Mouse (Mus musculus) intestine, postnatal 0 days (tissue): ENCODE measurements around the gene Cntnap4. TPM values are rescaled to one million over a fixed set of nuclear protein-coding genes. Genes with fewer than 3 reads are reported as not detected.
A peak's percentile ranks its signal among the peaks of the same experiment; 100 is the strongest.

ENCODE experiments used
- ATAC-seq: fragments of 200-750 bp; cut with Nextera tagmentation; 2 replicates; pipeline ENCODE4 v1.8.0; 2017; ENCODE audit warnings: mild to moderate bottlenecking, moderate TSS enrichment, moderate library complexity
- H3K27ac ChIP-seq: fragments of 300-500 bp; sonication (generic); 2 replicates; pipeline ENCODE4 v1.5.1; 2014; ENCODE audit warnings: mild to moderate bottlenecking, low read depth, low read length, moderate library complexity
- H3K27me3 ChIP-seq: fragments of 300-500 bp; sonication (generic); replicated peaks from 2 replicates; pipeline ENCODE4 v1.6.1; 2014; ENCODE audit warnings: low read length, mixed read lengths; ENCODE audit not compliant: control insufficient read depth, insufficient read depth
- H3K36me3 ChIP-seq: fragments of 300-500 bp; sonication (generic); 2 replicates; pipeline ENCODE4 v1.6.1; 2014; ENCODE audit warnings: mild to moderate bottlenecking, moderate library complexity; ENCODE audit not compliant: control insufficient read depth, insufficient read depth
- H3K4me1 ChIP-seq: fragments of 300-500 bp; sonication (generic); replicated peaks from 2 replicates; pipeline ENCODE4 v1.6.1; 2014; ENCODE audit warnings: antibody characterized with exemption, low read length, mixed read lengths; ENCODE audit not compliant: control insufficient read depth, insufficient read depth
- H3K4me2 ChIP-seq: fragments of 300-500 bp; sonication (generic); replicated peaks from 2 replicates; pipeline ENCODE4 v1.6.1; 2014; ENCODE audit warnings: low read depth, mild to moderate bottlenecking, moderate library complexity
- H3K4me3 ChIP-seq: fragments of 300-500 bp; sonication (generic); 2 replicates; pipeline ENCODE4 v1.5.1; 2014; ENCODE audit warnings: low read depth, low read length
- H3K9ac ChIP-seq: fragments of 300-500 bp; sonication (generic); 2 replicates; pipeline ENCODE4 v1.6.1; 2014; ENCODE audit warnings: mild to moderate bottlenecking, low read depth, low read length
- H3K9me3 ChIP-seq: fragments of 300-500 bp; sonication (generic); 2 replicates; pipeline ENCODE4 v1.6.1; 2016; ENCODE audit warnings: mixed run types; ENCODE audit not compliant: control insufficient read depth
- CTCF ChIP-seq: sonication (generic); IDR thresholded peaks from 2 replicates; pipeline ENCODE4 v1.5.1; 2016; ENCODE audit warnings: low read depth, mild to moderate bottlenecking, control low read depth, antibody characterized with exemption, moderate library complexity
- WGBS: fragments of 180-500 bp; shearing (Covaris S2); extraction: QIAGEN DNeasy Blood & Tissue Kit; methylation state at CpG from one replicate; pipeline ENCODE4 v1.1.7; 2014; 5-methylcytosine and 5-hydroxymethylcytosine counted together
- polyA plus RNA-seq: library from polyadenylated mRNA; unstranded; fragments of >200 nt; fragmentation: Nextera tagmentation; extraction: Ambion mirVana; gene quantifications from 2 replicates; pipeline ENCODE4 v1.2.1, GENCODE M21; 2015

The Cntnap4 gene
- polyA plus RNA-seq: 0.18 TPM in 2 replicates

- ATAC-seq: no peak
- Histone ChIP-seq H3K4me1 (no peaks in the 10 kb centered on the region), H3K9me3 (no peaks in the 10 kb centered on the region)
These were observed at the start of gene Cntnap4 for GRCm38 (mm10) chr8:112569471-112570141. Gene Cntnap4 (plus strand): TSS chr8:112570043.

GRCm38 (mm10) chr8:112557376-112557775, 12.5 kb upstream of the Cntnap4 start:
- Histone ChIP-seq H3K36me3 (no peaks in the 10 kb centered on the region), H3K27ac (no peak overlapping the region), H3K27me3 (no peaks in the 10 kb centered on the region), H3K4me3 (no peak overlapping the region), H3K4me2 (no peak overlapping the region), H3K9me3 (no peaks in the 10 kb centered on the region), H3K9ac (no peak overlapping the region), H3K4me1 (no peaks in the 10 kb centered on the region)
- WGBS: 36% methylated on average over 4 of the region's 4 CpGs
- no peak for ATAC-seq
- no peak for TF ChIP-seq CTCF

More at GRCm38 (mm10) chr8:112569471-112570141, at the start of gene Cntnap4:
- H3K4me3 ChIP-seq: peak within 1 kb of the TSS; percentile 17
- WGBS: 4% methylated on average over 18 of the region's 18 CpGs
- TF ChIP-seq CTCF: no peak
- no peak within 1 kb of the TSS for H3K27ac ChIP-seq
- H3K36me3 ChIP-seq: no peaks in the 10 kb centered on the region
- H3K9ac ChIP-seq: no peak within 1 kb of the TSS
- H3K4me2 ChIP-seq: peak within 1 kb of the TSS; percentile 44
- H3K27me3 ChIP-seq: no peaks in the 10 kb centered on the region

GRCm38 (mm10) chr8:112570541-112570940, 698 bp downstream of the Cntnap4 start:
- H3K4me2 ChIP-seq: no peak overlapping the region
- H3K9ac ChIP-seq: no peak overlapping the region
- TF ChIP-seq CTCF: no peak
- ATAC-seq: no peak
- no peaks in the 10 kb centered on the region for H3K27me3 ChIP-seq
- no peak overlapping the region for H3K27ac ChIP-seq
- no peaks in the 10 kb centered on the region for H3K36me3 ChIP-seq
- 12% methylated on average over 6 of the region's 6 CpGs for WGBS
- no peaks in the 10 kb centered on the region for H3K4me1 ChIP-seq
- H3K4me3 ChIP-seq: no peak overlapping the region
- no peaks in the 10 kb centered on the region for H3K9me3 ChIP-seq

GRCm38 (mm10) chr8:112571337-112571904, 1.6 kb downstream of the Cntnap4 start:
- WGBS: 19% methylated on average over 9 of the region's 9 CpGs
- Histone ChIP-seq H3K9ac (no peak overlapping the region), H3K9me3 (no peaks in the 10 kb centered on the region), H3K36me3 (no peaks in the 10 kb centered on the region), H3K27ac (no peak overlapping the region), H3K4me2 (no peak overlapping the region), H3K27me3 (no peaks in the 10 kb centered on the region), H3K4me3 (no peak overlapping the region), H3K4me1 (no peaks in the 10 kb centered on the region)
- peak; percentile 78 for TF ChIP-seq CTCF
- no peak for ATAC-seq

- WGBS: 49% methylated on average over 6 of the region's 6 CpGs
These were observed 11.6 kb downstream of the Cntnap4 start for GRCm38 (mm10) chr8:112581473-112581872.

GRCm38 (mm10) chr8:112583440-112583839, 13.6 kb downstream of the Cntnap4 start:
- 92% methylated on average over 2 of the region's 2 CpGs for WGBS
- Histone ChIP-seq H3K27ac (no peak overlapping the region), H3K9ac (no peak overlapping the region), H3K9me3 (no peaks in the 10 kb centered on the region), H3K4me2 (no peak overlapping the region), H3K27me3 (no peaks in the 10 kb centered on the region), H3K36me3 (no peaks in the 10 kb centered on the region), H3K4me1 (no peaks in the 10 kb centered on the region), H3K4me3 (no peak overlapping the region)
- ATAC-seq: no peak
- TF ChIP-seq CTCF: no peak

More at GRCm38 (mm10) chr8:112581473-112581872, 11.6 kb downstream of the Cntnap4 start:
- no peak overlapping the region for H3K4me3 ChIP-seq
- H3K4me1 ChIP-seq: no peaks in the 10 kb centered on the region
- no peaks in the 10 kb centered on the region for H3K27me3 ChIP-seq
- no peak overlapping the region for H3K9ac ChIP-seq
- no peak for ATAC-seq
- no peak for TF ChIP-seq CTCF
- H3K27ac ChIP-seq: no peak overlapping the region
- H3K4me2 ChIP-seq: no peak overlapping the region
- no peaks in the 10 kb centered on the region for H3K36me3 ChIP-seq
- no peaks in the 10 kb centered on the region for H3K9me3 ChIP-seq
